Mouse (Mus musculus): ENCODE results near the gene Cacna1a. TPM values are rescaled to one million over a fixed set of nuclear protein-coding genes. Genes with fewer than 3 reads are reported as not detected.

Cacna1a gene
- total and polyA plus RNA-seq, 3 experiments, result 3.2 to 5.1 TPM; not detected in 1

DNA sequence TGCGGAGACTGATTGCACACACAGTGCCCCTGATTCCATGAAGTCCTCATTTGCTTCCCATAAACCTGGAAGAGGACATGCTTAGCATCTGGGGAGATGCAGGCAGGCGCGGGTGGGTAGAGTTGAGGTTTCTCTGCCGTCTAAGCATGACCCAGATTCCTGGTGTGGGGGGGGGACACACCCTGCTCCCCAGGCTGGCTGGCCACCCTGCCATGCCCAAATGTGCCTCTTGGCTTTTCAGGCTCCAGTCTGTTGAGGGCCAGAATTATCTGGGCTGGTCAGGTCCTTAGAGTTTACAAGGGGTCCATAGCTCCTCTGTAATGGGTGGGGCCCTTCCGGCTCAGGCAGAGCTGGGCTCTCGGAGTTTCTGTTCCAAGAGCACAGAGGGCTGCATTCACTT is 28.7 kb downstream of the Cacna1a start:
- DNase-seq (ENCODE audit: low read depth, low spot score), result no peak
- no peak for TF ChIP-seq USF2 (IDR thresholded peaks at IDR 0.05; ENCODE audit: borderline replicate concordance in 1 of 2, insufficient read depth in 1 of 2, low read depth in 1 of 2, low read length in 2 of 2)
- no peak for TF ChIP-seq ETS1 (IDR thresholded peaks at IDR 0.05; ENCODE audit: low read depth, low read length)
- no peak for TF ChIP-seq MXI1 (IDR thresholded peaks at IDR 0.05; ENCODE audit: low read depth, low read length)
- no peak for TF ChIP-seq USF1 (IDR thresholded peaks at IDR 0.05; ENCODE audit: low read depth, low read length)
- TF ChIP-seq MAX (IDR thresholded peaks at IDR 0.05; ENCODE audit: low read length), result no peak
- TF ChIP-seq CHD2 (IDR thresholded peaks at IDR 0.05; ENCODE audit: low read length), result no peak
- no peak for TF ChIP-seq E2F4 (IDR thresholded peaks at IDR 0.05; ENCODE audit: borderline replicate concordance, low read depth, low read length)
- TF ChIP-seq GATA1 (IDR thresholded peaks at IDR 0.05; ENCODE audit: low read depth, low read length), result no peak
- no peak for TF ChIP-seq TCF12 (IDR thresholded peaks at IDR 0.05; ENCODE audit: low read depth, low read length)
- Histone ChIP-seq H3K36me3 (ENCODE audit: control insufficient read depth in 1 of 2, insufficient read depth in 2 of 2, low read length in 2 of 2) (no peaks in the 10 kb centered on the region), H3K27me3 (ENCODE audit: control insufficient read depth in 1 of 2, insufficient read depth in 2 of 2, low read length in 2 of 2) (0 out of 4 replicates have a peak, but pooled peaks cover 0 to 1% of the 10 kb centered on the region in 2 experiments), H3K9ac (ENCODE audit: control insufficient read depth, low read depth, low read length, poor library complexity, severe bottlenecking) (no peak overlapping the region), H3K79me2 (ENCODE audit: control insufficient read depth, insufficient read depth, low read length, poor library complexity) (no peaks in the 10 kb centered on the region), H3K4me1 (ENCODE audit: control insufficient read depth in 1 of 2, insufficient read depth in 2 of 2, low read length in 2 of 2) (no peaks in the 10 kb centered on the region), H3K9me3 (replicated peaks; ENCODE audit: insufficient read depth, low read length) (no peaks in the 10 kb centered on the region), H3K27ac (ENCODE audit: control insufficient read depth, low read depth, low read length) (no peak overlapping the region), H3K4me3 (ENCODE audit: control insufficient read depth in 1 of 2, insufficient read depth in 1 of 2, low read depth in 2 of 2, low read length in 2 of 2) (no peak overlapping the region)

DNA sequence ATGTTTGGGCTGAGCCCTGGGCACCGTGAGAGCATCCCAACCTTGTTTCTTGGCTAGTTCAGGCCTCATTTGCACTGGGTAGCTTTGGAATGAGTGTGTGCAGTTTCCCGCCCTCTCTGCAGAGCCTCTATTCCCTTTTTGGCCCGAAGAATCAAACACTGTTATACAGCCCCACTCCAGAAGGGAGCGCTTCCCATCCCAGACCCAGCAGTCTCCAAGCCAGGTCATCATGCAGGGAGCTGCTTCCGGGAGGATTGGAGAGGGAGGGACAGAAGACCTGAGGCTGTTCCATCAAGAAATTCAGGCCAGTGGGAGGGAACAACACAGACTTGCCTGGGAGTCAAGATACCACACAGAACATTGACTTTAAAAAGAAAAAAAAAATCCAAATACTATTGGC is 29.6 kb downstream of the Cacna1a start:
- no peak overlapping the region for H3K9ac ChIP-seq (ENCODE audit: control insufficient read depth, low read depth, low read length, poor library complexity, severe bottlenecking)
- H3K27me3 ChIP-seq (ENCODE audit: control insufficient read depth in 1 of 2, insufficient read depth in 2 of 2, low read length in 2 of 2), result 0 out of 4 replicates have a peak, but pooled peaks cover 0 to 1% of the 10 kb centered on the region in 2 experiments
- no peak overlapping the region for H3K4me3 ChIP-seq (ENCODE audit: control insufficient read depth in 1 of 2, insufficient read depth in 1 of 2, low read depth in 2 of 2, low read length in 2 of 2)
- no peak for DNase-seq (ENCODE audit: low read depth, low spot score)
- no peaks in the 10 kb centered on the region for H3K9me3 ChIP-seq (replicated peaks; ENCODE audit: insufficient read depth, low read length)
- H3K36me3 ChIP-seq (ENCODE audit: control insufficient read depth in 1 of 2, insufficient read depth in 2 of 2, low read length in 2 of 2), result no peaks in the 10 kb centered on the region
- no peaks in the 10 kb centered on the region for H3K79me2 ChIP-seq (ENCODE audit: control insufficient read depth, insufficient read depth, low read length, poor library complexity)
- H3K27ac ChIP-seq (ENCODE audit: control insufficient read depth, low read depth, low read length), result no peak overlapping the region
- TF ChIP-seq USF1 (IDR thresholded peaks at IDR 0.05; ENCODE audit: low read depth, low read length) (no peak), CTCF (IDR thresholded peaks at IDR 0.05 in 2 of 3, conservative IDR thresholded peaks at IDR 0.05 in 1 of 3; ENCODE audit: control insufficient read depth in 1 of 3, insufficient read depth in 1 of 3, low read depth in 2 of 3, low read length in 3 of 3, poor library complexity in 1 of 3, severe bottlenecking in 1 of 3) (no peak), POLR2A (IDR thresholded peaks at IDR 0.05; ENCODE audit: control insufficient read depth in 1 of 2, insufficient read depth in 1 of 2, low read depth in 1 of 2, low read length in 2 of 2, poor library complexity in 1 of 2) (no peak), POLR2AphosphoS2 (IDR thresholded peaks at IDR 0.05; ENCODE audit: low read length) (no peak), E2F4 (IDR thresholded peaks at IDR 0.05; ENCODE audit: borderline replicate concordance, low read depth, low read length) (no peak), POLR2AphosphoS5 (IDR thresholded peaks at IDR 0.05; ENCODE audit: borderline replicate concordance, low read depth, low read length) (no peak), HCFC1 (IDR thresholded peaks at IDR 0.05; ENCODE audit: low read depth, low read length) (no peak), ELF1 (IDR thresholded peaks at IDR 0.05; ENCODE audit: low read depth, low read length) (no peak), JUND (IDR thresholded peaks at IDR 0.05; ENCODE audit: low read depth, low read length) (no peak), SMC3 (IDR thresholded peaks at IDR 0.05; ENCODE audit: low read depth, low read length) (no peak), ZC3H11A (IDR thresholded peaks at IDR 0.05; ENCODE audit: low read depth, low read length) (no peak), MEF2A (IDR thresholded peaks at IDR 0.05; ENCODE audit: extremely low read depth, insufficient replicate concordance, low read depth, low read length, poor library complexity, severe bottlenecking) (no peak), TBP (IDR thresholded peaks at IDR 0.05; ENCODE audit: low read depth, low read length) (no peak), BHLHE40 (IDR thresholded peaks at IDR 0.05; ENCODE audit: borderline replicate concordance, low read depth, low read length) (no peak)
- no peaks in the 10 kb centered on the region for H3K4me1 ChIP-seq (ENCODE audit: control insufficient read depth in 1 of 2, insufficient read depth in 2 of 2, low read length in 2 of 2)

Measured in MEL (cell line).